Mouse (Mus musculus) spleen, adult 2 months (tissue): ENCODE results near the gene Fam169b.

Experiments used
- CTCF ChIP-seq: fragments of 200-500 bp; IDR thresholded peaks from 2 replicates; pipeline ENCODE4 v1.5.1; 2011; ENCODE audit warnings: mild to moderate bottlenecking, inconsistent platforms; ENCODE audit not compliant: insufficient read depth, insufficient read length, insufficient replicate concordance; ENCODE audit errors: extremely low read depth
- POLR2A ChIP-seq: fragments of 200-500 bp; IDR thresholded peaks from 2 replicates; pipeline ENCODE4 v1.6.1; 2011; ENCODE audit warnings: low read depth, low read length, inconsistent platforms

- TF ChIP-seq CTCF (no peak), POLR2A (no peak)
Measured at GRCm38 (mm10) chr7:68232521-68232920, 41.1 kb upstream of the Fam169b start.
